Mouse (Mus musculus): Measurements from ENCODE around the gene Camta1.

GRCm38 (mm10) chr4:151051162-151051561 lies 810.5 kb downstream of the Camta1 start:
- TF ChIP-seq GATA1 (IDR thresholded peaks at IDR 0.05; ENCODE audit: low read length) = no peak
- TF ChIP-seq TAL1 (IDR thresholded peaks at IDR 0.05; ENCODE audit: low read length) = no peak
